ENCODE assay signal across 8 mouse cellular contexts in genomic region chr2:45105922-45106851, GRCm38 (mm10). TPM values are rescaled to one million over a fixed set of nuclear protein-coding genes. Genes with fewer than 3 reads are reported as not detected.
A peak's percentile ranks its signal among the peaks of the same experiment; 100 is the strongest.
DNase-seq lines count a peak whose midpoint lies in the region; ATAC-seq lines count a peak whose summit lies in the region.

No protein-coding gene starts in this region.

- intact Hi-C loops in left cerebral cortex, postnatal 10 days (cut with DNase I): loop anchor here (5.0 to 10.0 kb wide), 4 partner anchors 84 to 1001 kb away; partner anchors contain the start of gene Gtdc1
- intact Hi-C loops in gastrocnemius, postnatal 36 days (cut with DNase I): loop anchor here (5.0 kb wide), 1 partner anchor 84 kb away; no protein-coding TSS in a partner anchor

- no peaks in the 10 kb centered on the region for H3K9me3 ChIP-seq in embryonic facial prominence, embryonic 11.5 days (replicated peaks; ENCODE audit: control insufficient read depth, low read length)
- H3K9me3 ChIP-seq in hindbrain, embryonic 10.5 days: no peaks in the 10 kb centered on the region
- H3K9me3 ChIP-seq in midbrain, embryonic 16.5 days (replicated peaks; ENCODE audit: control insufficient read depth, low read length, poor library complexity, severe bottlenecking): no peaks in the 10 kb centered on the region

- H3K27ac ChIP-seq in embryonic facial prominence, embryonic 11.5 days (replicated peaks; ENCODE audit: low read depth, low read length): no peak overlapping the region
- H3K27ac ChIP-seq in hindbrain, embryonic 10.5 days: peak overlapping the region; percentile 100
- H3K27ac ChIP-seq in midbrain, embryonic 16.5 days (ENCODE audit: low read length): peak overlapping the region; percentile 50

- peaks cover 5% of the 10 kb centered on the region; the same call in 1 of the 2 replicates for H3K4me1 ChIP-seq in embryonic facial prominence, embryonic 11.5 days (ENCODE audit: control insufficient read depth, insufficient read depth, low read length)
- peaks cover 74% of the 10 kb centered on the region for H3K4me1 ChIP-seq in hindbrain, embryonic 10.5 days (replicated peaks)
- peaks cover 34% of the 10 kb centered on the region for H3K4me1 ChIP-seq in midbrain, embryonic 16.5 days (ENCODE audit: control insufficient read depth, insufficient read depth, low read length)

- H3K9ac ChIP-seq in embryonic facial prominence, embryonic 11.5 days (replicated peaks; ENCODE audit: low read length): peak overlapping the region; percentile 34
- H3K9ac ChIP-seq in midbrain, embryonic 16.5 days (ENCODE audit: low read depth, low read length): peak overlapping the region; percentile 15; the same call in 1 of the 2 replicates

- DNase-seq in layer of hippocampus, adult 11-12 months (ENCODE audit: low spot score): peak; percentile 17
- no peak for DNase-seq in layer of hippocampus, postnatal 25 days (ENCODE audit: extremely low spot score in 1 of 2, low spot score in 1 of 2)
- DNase-seq in embryonic facial prominence, embryonic 11.5 days (ENCODE audit: low spot score): no peak
- no peak for DNase-seq in hindbrain, embryonic 10.5 days (ENCODE audit: low spot score)
- DNase-seq in left cerebral cortex, postnatal 10 days (ENCODE audit: extremely low spot score in 1 of 2, low spot score in 2 of 2): no peak
- no peak for DNase-seq in cerebellum, adult 18-20 months
- DNase-seq in gastrocnemius, postnatal 36 days: no peak

- no peaks in the 10 kb centered on the region for H3K36me3 ChIP-seq in embryonic facial prominence, embryonic 11.5 days (replicated peaks; ENCODE audit: control insufficient read depth, insufficient read depth, low read depth, low read length)
- H3K36me3 ChIP-seq in hindbrain, embryonic 10.5 days: peaks cover 14% of the 10 kb centered on the region
- H3K36me3 ChIP-seq in midbrain, embryonic 16.5 days (ENCODE audit: control insufficient read depth, insufficient read depth, low read length): no peaks in the 10 kb centered on the region

- H3K4me2 ChIP-seq in embryonic facial prominence, embryonic 11.5 days (ENCODE audit: low read depth, low read length): peak overlapping the region; percentile 13
- H3K4me2 ChIP-seq in midbrain, embryonic 16.5 days (ENCODE audit: low read length): peak overlapping the region; percentile 88

- peaks cover 2% of the 10 kb centered on the region; the same call in 1 of the 2 replicates for H3K27me3 ChIP-seq in embryonic facial prominence, embryonic 11.5 days (ENCODE audit: control insufficient read depth, insufficient read depth, low read length)
- no peaks in the 10 kb centered on the region for H3K27me3 ChIP-seq in hindbrain, embryonic 10.5 days (ENCODE audit: insufficient read depth, poor library complexity, severe bottlenecking)
- no peaks in the 10 kb centered on the region for H3K27me3 ChIP-seq in midbrain, embryonic 16.5 days (ENCODE audit: control insufficient read depth, insufficient read depth, low read depth, low read length)

- WGBS in embryonic facial prominence, embryonic 11.5 days: 49% methylated on average over 7 of the region's 7 CpGs
- WGBS in hindbrain, embryonic 10.5 days: 39% methylated on average over 7 of the region's 7 CpGs
- 39% methylated on average over 7 of the region's 7 CpGs for WGBS in midbrain, embryonic 16.5 days

- no peak overlapping the region for H3K4me3 ChIP-seq in embryonic facial prominence, embryonic 11.5 days (ENCODE audit: low read depth, low read length)
- H3K4me3 ChIP-seq in hindbrain, embryonic 10.5 days: peak overlapping the region; percentile 94
- no peak overlapping the region for H3K4me3 ChIP-seq in midbrain, embryonic 16.5 days (ENCODE audit: low read depth, low read length)

- no peak for ATAC-seq in embryonic facial prominence, embryonic 11.5 days (replicated peaks; ENCODE audit: insufficient number of reproducible peaks, low FRiP score, low TSS enrichment, low read depth)
- no peak for ATAC-seq in midbrain, embryonic 16.5 days

RNA-seq across cellular contexts. Expression of gene Zeb2, which starts 11.0 kb away (rescaled TPM):
- 100 to 1,000 TPM; 365 to 458 TPM for total RNA-seq in layer of hippocampus, postnatal 25 days (2021)
- polyA plus RNA-seq in embryonic facial prominence, embryonic 11.5 days (2014; fragmentation: Nextera tagmentation; extraction: Ambion mirVana): 36.7 and 38.5 TPM in 2 replicates
- 49.3 and 54.1 TPM in 2 replicates for polyA plus RNA-seq in hindbrain, embryonic 10.5 days (2016; fragmentation: Nextera tagmentation; extraction: Ambion mirVana)
- 24.6 and 26.7 TPM in 2 replicates for polyA plus RNA-seq in midbrain, embryonic 16.5 days (2015; fragmentation: Nextera tagmentation; extraction: Ambion mirVana)
- 100 to 1,000 TPM; 220 to 259 TPM for total RNA-seq in left cerebral cortex, postnatal 10 days (2021)
- total RNA-seq in gastrocnemius, postnatal 36 days (2021): 10 to 100 TPM; 29.1 to 30.4 TPM

Comparison
In these comparisons a context has a peak if more than half of its experiments do, and no peak if none do; other contexts are left out.
1. RNA of gene Zeb2, which starts 11.0 kb away (total RNA-seq): 365 to 458 TPM in layer of hippocampus, postnatal 25 days and 220 to 259 TPM in left cerebral cortex, postnatal 10 days; 29.1 to 30.4 TPM in gastrocnemius, postnatal 36 days; every median in the first group is over 4 times any median in the second.